Mouse (Mus musculus) embryo, embryonic 11 days (tissue): ENCODE results near the gene Nfatc2.

Experiments
- DNase-seq: peaks from one replicate; pipeline ENCODE4 v3.0.0-alpha.2; 2015

Nfatc2 gene

DNA sequence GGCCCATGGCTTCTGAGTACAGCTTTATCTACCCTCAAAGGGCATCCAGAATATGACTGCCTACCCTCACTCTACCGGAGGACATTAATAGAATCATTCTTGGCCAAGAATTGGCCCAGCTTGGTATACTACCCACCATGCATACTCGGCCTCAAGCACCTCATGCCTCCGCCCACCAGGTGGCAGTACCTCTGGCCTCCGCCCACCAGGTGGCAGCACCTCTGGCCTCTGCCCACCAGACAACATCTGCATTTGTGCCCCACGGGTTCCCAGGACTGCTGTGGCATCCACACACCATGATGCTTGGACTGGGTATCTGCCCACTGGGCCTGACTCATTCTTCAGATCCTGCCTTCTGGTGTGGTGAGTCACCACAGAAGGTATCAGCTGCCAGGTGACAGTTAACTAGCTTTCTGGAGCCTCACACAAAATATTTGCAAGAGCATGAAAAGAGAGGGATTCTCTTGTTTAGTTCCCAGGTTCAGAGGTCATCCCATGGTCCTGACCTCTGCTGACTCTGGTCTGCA is 173.0 kb downstream of the Nfatc2 start:
- DNase-seq: no peak
